Mouse (Mus musculus) ovary, postnatal 10 days (tissue): Measurements from ENCODE around the gene Olfr1388.
"Not testable (repeated sequence)": the region's sequence is repeated elsewhere in the genome, so short reads cannot be mapped to it uniquely, and the experiment has no call there.

ENCODE experiments used
- DNase-seq: peaks from one replicate; pipeline ENCODE4 v3.0.0; 2022; ENCODE audit warnings: low spot score

The Olfr1388 gene

GRCm38 (mm10) chr11:49436411-49436810, at the start of gene Olfr1388:
Olfr1388 (plus strand) TSS chr11:49436624.
- DNase-seq, result no peak

DNA sequence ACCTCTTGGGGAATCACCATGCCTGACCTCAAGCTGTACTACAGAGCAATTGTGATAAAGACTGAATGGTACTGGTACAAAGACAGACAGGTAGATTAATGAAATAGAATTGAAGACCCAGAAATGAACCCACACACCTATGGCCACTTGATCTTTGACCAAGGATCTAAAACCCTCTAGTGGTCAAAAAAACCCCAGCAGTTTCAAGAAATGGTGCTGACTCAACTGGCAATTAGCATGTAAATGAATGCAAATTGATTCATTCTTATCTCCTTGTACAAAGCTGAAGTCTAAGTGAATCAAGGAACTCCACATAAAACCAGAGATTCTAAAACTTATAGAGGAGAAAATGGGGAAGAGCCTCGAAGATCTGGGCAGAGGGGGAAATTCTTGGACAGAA, 43.7 kb upstream of the Olfr1388 start:
- not testable (repeated sequence) for DNase-seq

- DNase-seq, result no peak
These were observed 29.6 kb upstream of the Olfr1388 start for GRCm38 (mm10) chr11:49406784-49407183.

DNA sequence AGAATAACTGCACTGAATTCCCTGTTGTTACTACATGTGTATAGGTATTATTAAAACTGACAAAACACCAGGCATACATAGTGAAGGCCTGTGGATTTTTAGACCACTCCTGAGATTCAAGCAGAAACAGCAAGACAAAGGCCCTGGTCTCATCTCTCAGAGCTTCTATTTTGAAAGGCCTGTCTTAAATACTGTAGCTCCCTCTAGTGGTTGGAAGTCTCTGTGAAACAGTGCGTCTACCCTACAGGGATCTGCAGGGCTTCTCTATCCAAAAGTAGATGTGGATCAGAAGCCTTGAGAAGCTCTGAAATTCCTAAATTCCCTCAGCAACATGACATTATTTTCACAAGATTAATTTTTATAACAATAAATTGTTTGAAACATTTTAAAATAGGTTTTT, 25.9 kb upstream of the Olfr1388 start:
- DNase-seq, result no peak

- DNase-seq, result no peak
These were observed 13.7 kb upstream of the Olfr1388 start, which contains the start of gene Olfr1389 for GRCm38 (mm10) chr11:49422767-49423166. Olfr1389 (plus strand) TSS chr11:49423067.

- no peak for DNase-seq
These were observed 11.0 kb upstream of the Olfr1388 start for GRCm38 (mm10) chr11:49425257-49425927.

DNA sequence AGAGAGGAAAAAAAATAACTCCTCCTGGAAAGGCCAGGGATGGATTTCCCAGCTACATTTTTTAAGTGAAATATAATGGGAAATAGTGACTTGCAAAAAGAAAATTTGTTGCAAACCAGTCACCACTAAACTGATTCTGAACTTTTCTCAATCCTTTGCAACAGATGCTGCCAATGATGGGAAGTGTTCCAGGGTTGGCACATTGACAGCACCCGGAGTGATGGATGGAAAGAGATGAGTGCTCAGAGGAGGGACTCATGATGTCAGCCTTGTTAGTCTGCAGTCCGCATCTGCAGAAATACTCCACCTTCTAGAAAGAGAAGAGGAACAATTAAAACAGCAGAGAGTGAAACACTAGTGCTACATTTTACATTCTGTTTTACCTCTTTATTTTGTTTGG, 6.8 kb upstream of the Olfr1388 start:
- DNase-seq, result no peak

DNA sequence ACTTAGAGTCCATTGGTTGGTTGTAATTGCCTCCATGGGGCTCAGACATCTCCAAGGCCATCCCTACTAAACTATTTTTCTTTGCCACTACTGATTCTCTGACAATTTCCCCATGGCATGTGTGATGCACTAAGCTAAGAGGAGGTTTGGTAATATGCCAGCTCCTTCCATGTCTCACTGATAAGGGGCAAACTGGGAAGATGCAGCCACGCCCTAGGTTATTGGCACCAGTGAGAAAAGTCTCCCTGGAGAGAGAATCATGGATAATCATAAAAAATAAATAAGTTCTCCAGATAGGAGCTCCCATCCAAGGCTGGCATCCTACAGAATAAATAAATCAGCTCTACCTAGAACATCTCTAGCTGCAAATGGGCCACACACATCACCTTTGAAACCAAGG, 18.6 kb downstream of the Olfr1388 start, which contains the start of gene Olfr1387:
Olfr1387 (plus strand) TSS at position 301 of the 400 bp plus-strand sequence.
- DNase-seq, result no peak

GRCm38 (mm10) chr11:49464746-49465145, 28.3 kb downstream of the Olfr1388 start, which contains the start of gene Olfr1386:
Olfr1386 (plus strand) TSS chr11:49465046.
- not testable (repeated sequence) for DNase-seq

- DNase-seq, result no peak
These were observed 49.5 kb downstream of the Olfr1388 start for GRCm38 (mm10) chr11:49485973-49486372.

- not testable (repeated sequence) for DNase-seq
These were observed 52.3 kb downstream of the Olfr1388 start, which contains the start of gene Olfr1385 for GRCm38 (mm10) chr11:49488770-49489169. Olfr1385 (plus strand) TSS chr11:49489070.
